Mouse (Mus musculus) midbrain, postnatal 0 days (tissue): ENCODE data around the gene Nphs1. TPM values are rescaled to one million over a fixed set of nuclear protein-coding genes. Genes with fewer than 3 reads are reported as not detected.

Source experiments
- ATAC-seq: fragments of 200-750 bp; cut with Nextera tagmentation; 2 replicates; pipeline ENCODE4 v1.8.0; 2017; ENCODE audit warnings: moderate number of reproducible peaks, mild to moderate bottlenecking, moderate TSS enrichment, moderate library complexity; ENCODE audit not compliant: low FRiP score
- DNase-seq: peaks from one replicate; pipeline ENCODE4 v3.0.0-alpha.2; 2015; ENCODE audit warnings: low spot score
- H3K27ac ChIP-seq: fragments of 300-500 bp; sonication (generic); 2 replicates; pipeline ENCODE4 v1.5.1; 2014; ENCODE audit warnings: low read depth, mild to moderate bottlenecking, low read length, mixed read lengths
- H3K27me3 ChIP-seq: fragments of 300-500 bp; sonication (generic); 2 replicates; pipeline ENCODE4 v1.6.1; 2014; ENCODE audit warnings: low read length, control low read depth, mixed read lengths; ENCODE audit not compliant: insufficient read depth
- H3K36me3 ChIP-seq: fragments of 300-500 bp; sonication (generic); 2 replicates; pipeline ENCODE4 v1.6.1; 2014; ENCODE audit warnings: low read length, control low read depth, mixed read lengths; ENCODE audit not compliant: insufficient read depth
- H3K4me1 ChIP-seq: fragments of 300-500 bp; sonication (generic); 2 replicates; pipeline ENCODE4 v1.6.1; 2014; ENCODE audit warnings: mild to moderate bottlenecking, control low read depth, antibody characterized with exemption, low read length, mixed read lengths; ENCODE audit not compliant: insufficient read depth
- H3K4me2 ChIP-seq: fragments of 300-500 bp; sonication (generic); 2 replicates; pipeline ENCODE4 v1.6.1; 2014; ENCODE audit warnings: low read depth, mild to moderate bottlenecking, low read length, mixed read lengths; ENCODE audit not compliant: poor library complexity, severe bottlenecking
- H3K4me3 ChIP-seq: fragments of 300-500 bp; sonication (generic); 2 replicates; pipeline ENCODE4 v1.5.1; 2014; ENCODE audit warnings: low read depth, mild to moderate bottlenecking, low read length, moderate library complexity
- H3K9ac ChIP-seq: fragments of 300-500 bp; sonication (generic); replicated peaks from 2 replicates; pipeline ENCODE4 v1.6.1; 2014; ENCODE audit warnings: mild to moderate bottlenecking, low read length, moderate library complexity, mixed read lengths; ENCODE audit not compliant: poor library complexity, severe bottlenecking
- H3K9me3 ChIP-seq: fragments of 300-500 bp; sonication (generic); 2 replicates; pipeline ENCODE4 v1.6.1; 2016; ENCODE audit warnings: low read length, control low read depth
- CTCF ChIP-seq: IDR thresholded peaks from 2 replicates; pipeline ENCODE4 v1.5.1; 2016; ENCODE audit warnings: antibody characterized with exemption, mild to moderate bottlenecking
- WGBS: fragments of 180-500 bp; shearing (Covaris S2); extraction: QIAGEN DNeasy Blood & Tissue Kit; methylation state at CpG from one replicate; pipeline ENCODE4 v1.1.7; 2014; 5-methylcytosine and 5-hydroxymethylcytosine counted together
- polyA plus RNA-seq: library from polyadenylated mRNA; unstranded; fragments of >200 nt; fragmentation: Nextera tagmentation; extraction: Ambion mirVana; gene quantifications from 2 replicates; pipeline ENCODE4 v1.2.1, GENCODE M21; 2015
- total RNA-seq: library from RNA; depleted of rRNA; stranded (reverse); fragments of >200 nt; gene quantifications from 2 replicates; pipeline ENCODE4 v1.2.3, GENCODE M21; 2014

The Nphs1 gene
- total and polyA plus RNA-seq, 2 experiments from 2014 or later = 0.11 to 0.33 TPM

DNA sequence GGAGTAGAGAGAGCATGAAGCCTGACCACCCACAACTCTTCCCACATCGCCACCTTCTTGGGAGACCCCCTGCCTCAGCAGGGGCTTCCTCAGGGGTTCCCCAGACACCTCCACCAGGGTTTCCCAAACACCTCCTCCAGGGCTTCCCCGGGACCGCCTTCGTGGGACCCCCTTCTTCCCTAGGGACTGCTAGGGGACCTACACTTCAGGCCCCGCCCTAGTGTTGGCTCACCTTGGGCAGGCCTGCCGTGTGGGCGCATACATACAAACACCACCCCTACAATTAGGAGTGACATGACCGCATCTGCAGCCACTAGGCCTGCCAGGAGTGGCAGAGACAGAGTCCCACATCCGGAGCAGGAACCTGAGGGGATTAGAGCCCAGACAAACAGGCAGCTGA is 40.3 kb upstream of the Nphs1 start:
- Histone ChIP-seq H3K27me3 (no peaks in the 10 kb centered on the region), H3K4me3 (no peak overlapping the region), H3K4me2 (no peak overlapping the region), H3K4me1 (no peaks in the 10 kb centered on the region; the same call in 1 of the 2 replicates), H3K36me3 (no peaks in the 10 kb centered on the region), H3K9me3 (no peaks in the 10 kb centered on the region), H3K27ac (no peak overlapping the region), H3K9ac (no peak overlapping the region)
- DNase-seq = no peak
- WGBS = 77% methylated on average over 9 of the region's 9 CpGs
- ATAC-seq = no peak
- no peak for TF ChIP-seq CTCF

DNA sequence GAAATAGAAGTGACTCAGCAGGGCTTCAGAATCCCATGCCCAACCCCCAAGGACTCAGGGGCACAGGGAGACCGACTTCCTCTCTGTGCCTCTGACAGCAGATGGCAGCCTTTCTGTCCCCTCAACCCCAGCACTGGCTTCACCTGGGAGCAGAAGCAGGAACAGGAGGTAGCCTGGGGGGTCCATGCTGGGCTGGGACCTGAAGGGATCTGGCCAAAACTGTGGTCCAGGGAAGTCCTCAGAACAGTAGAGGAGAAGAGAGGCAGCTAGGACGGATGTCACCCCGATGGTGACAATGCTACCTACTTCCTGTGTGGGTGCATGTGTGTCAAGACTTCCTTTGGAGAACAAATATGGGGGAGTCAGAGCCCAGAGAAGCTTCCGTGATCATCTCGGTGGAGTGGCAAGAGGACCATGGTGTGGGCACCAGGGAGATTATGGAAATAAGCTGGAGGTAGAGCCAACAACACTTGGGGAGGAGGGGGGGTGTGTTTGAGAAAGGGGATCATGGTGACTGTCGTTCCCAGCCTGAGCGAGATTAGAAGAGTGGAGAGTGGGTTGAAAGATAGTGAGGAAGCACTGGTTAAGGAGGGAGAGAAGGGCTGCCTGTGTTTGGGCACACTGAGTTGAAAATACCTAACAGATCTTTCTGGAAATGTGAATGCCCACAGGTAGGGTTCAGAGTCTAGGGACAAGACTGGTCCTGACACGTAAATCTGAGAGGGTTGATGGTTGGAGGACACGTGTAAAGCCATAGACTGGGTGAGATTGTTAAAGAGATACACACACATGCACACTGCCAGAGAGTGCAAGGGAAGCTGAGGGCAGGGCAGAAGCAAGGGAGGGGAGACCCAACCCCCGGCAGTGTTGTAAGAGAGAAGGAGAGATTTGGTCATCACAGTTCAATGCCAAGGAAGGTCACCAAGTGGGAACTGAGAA is 38.3 kb upstream of the Nphs1 start, which contains the start of gene Hcst:
Gene Hcst (minus strand): TSS at position 294 of the 939 bp plus-strand sequence.
- ATAC-seq (no peak), DNase-seq (no peak)
- Histone ChIP-seq H3K36me3 (no peaks in the 10 kb centered on the region), H3K4me3 (no peak within 1 kb of the TSS), H3K4me1 (no peaks in the 10 kb centered on the region; the same call in 1 of the 2 replicates), H3K27ac (no peak within 1 kb of the TSS), H3K4me2 (no peak within 1 kb of the TSS), H3K9me3 (no peaks in the 10 kb centered on the region), H3K27me3 (no peaks in the 10 kb centered on the region), H3K9ac (no peak within 1 kb of the TSS)
- 69% methylated on average over 10 of the region's 10 CpGs for WGBS
- TF ChIP-seq CTCF = no peak

DNA sequence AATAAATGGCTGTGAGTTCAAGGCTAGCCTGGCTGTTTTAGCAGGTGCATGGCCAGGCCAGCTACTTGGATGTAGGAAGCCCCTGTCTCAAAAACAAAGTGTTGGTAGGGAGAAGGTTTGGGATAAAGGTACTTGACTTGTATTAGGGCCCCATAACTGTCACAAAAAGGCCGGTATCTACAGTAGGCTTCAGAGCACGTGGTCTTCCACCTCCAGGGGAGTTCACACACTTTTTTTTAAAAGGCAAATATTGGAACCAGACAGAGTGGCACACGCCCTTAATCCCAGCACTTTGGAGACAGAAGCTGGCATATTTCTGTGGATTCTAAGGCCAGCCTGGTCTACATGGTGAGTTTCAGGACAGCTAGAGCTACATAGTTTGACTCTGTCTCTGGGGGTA is 37.4 kb upstream of the Nphs1 start:
- Histone ChIP-seq H3K4me3 (no peak overlapping the region), H3K9me3 (no peaks in the 10 kb centered on the region), H3K27me3 (no peaks in the 10 kb centered on the region), H3K9ac (no peak overlapping the region), H3K36me3 (peaks cover 7% of the 10 kb centered on the region), H3K4me2 (no peak overlapping the region), H3K4me1 (no peaks in the 10 kb centered on the region; the same call in 1 of the 2 replicates), H3K27ac (no peak overlapping the region)
- TF ChIP-seq CTCF = no peak
- ATAC-seq = no peak
- 88% methylated on average over 3 of the region's 3 CpGs for WGBS
- DNase-seq = no peak

DNA sequence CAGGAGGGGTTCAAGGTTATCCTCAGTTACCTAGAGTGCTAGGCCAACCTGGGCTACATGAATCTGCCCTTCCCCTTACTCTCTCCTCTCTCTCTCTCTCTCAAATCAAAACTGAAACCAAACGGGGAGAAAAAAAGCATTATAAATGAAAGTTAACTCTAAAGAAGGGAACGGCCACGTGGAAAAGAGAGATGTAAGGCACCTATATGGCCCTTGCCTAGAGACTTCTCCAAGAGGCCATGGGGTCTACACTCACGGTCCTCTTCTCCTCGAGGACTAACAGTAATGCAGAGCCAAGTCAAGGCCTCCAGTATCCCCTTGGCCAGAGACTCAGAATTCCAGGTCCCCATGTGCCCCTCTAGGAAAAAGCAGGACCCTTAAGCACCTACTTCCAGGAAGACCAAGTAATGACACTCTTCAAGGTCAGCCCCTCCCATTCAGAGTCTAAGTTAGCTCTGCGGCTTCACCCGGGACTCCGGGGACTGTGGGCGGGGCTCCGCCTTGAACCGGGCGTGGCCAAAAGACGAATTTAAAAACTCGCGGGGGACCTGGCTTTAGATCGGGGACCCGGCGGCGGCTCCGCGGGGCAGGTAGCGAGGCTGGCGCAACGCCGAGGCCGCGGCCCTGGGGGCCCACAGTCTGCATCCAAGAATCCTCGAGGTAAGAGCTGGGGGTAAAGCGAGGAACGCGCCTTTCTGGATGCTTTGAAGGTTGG is 36.8 kb upstream of the Nphs1 start, which contains the start of gene Nfkbid:
Gene Nfkbid (plus strand): TSS at position 558 of the 715 bp plus-strand sequence.
- peak; percentile 26; the same call in 1 of the 2 replicates for ATAC-seq
- 10% methylated on average over 31 of the region's 31 CpGs for WGBS

DNA sequence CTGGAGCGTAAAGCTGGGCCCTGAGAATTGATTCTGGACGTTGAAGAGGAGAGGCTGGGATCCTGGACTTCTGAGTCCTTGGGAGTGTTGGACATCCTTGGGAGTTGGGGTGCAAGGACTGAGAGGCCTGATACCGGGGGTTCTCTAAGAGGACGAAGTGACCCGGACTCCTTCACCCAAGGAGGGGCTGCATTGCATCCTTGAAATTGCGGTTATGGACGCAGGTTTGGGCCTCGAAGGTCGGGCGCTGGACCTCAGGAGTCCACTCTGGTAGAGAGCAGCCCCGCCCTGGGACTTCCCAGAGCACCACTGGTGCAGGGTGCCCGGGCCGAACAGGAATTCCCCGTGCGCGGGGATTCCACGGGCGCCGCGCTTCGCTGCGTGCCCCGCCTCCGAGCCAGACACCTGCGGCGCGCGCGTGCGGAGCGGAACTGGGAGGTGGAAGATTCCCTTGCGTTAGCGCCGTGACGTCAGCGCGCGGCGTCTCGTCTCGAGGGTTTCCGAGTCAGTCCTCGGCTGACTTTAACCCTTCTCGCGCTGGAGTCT is 36.2 kb upstream of the Nphs1 start:
- Histone ChIP-seq H3K4me2 (peak overlapping the region; percentile 81), H3K4me3 (peak overlapping the region; percentile 50), H3K27me3 (no peaks in the 10 kb centered on the region), H3K36me3 (peaks cover 16% of the 10 kb centered on the region), H3K9ac (peak overlapping the region; percentile 69), H3K9me3 (no peaks in the 10 kb centered on the region), H3K4me1 (no peaks in the 10 kb centered on the region; the same call in 1 of the 2 replicates), H3K27ac (peak overlapping the region; percentile 69)
- DNase-seq = peak; percentile 93
- WGBS = under 1% methylated on average over 45 of the region's 45 CpGs
- ATAC-seq = peak; percentile 91
- no peak for TF ChIP-seq CTCF

More for the DNA sequence above, 36.8 kb upstream of the Nphs1 start, which contains the start of gene Nfkbid:
- no peaks in the 10 kb centered on the region for H3K9me3 ChIP-seq
- peak within 1 kb of the TSS; percentile 81 for H3K4me2 ChIP-seq
- no peak for DNase-seq
- peak within 1 kb of the TSS; percentile 69 for H3K9ac ChIP-seq
- H3K27me3 ChIP-seq = no peaks in the 10 kb centered on the region
- no peaks in the 10 kb centered on the region; the same call in 1 of the 2 replicates for H3K4me1 ChIP-seq
- H3K36me3 ChIP-seq = peaks cover 12% of the 10 kb centered on the region
- H3K27ac ChIP-seq = peak within 1 kb of the TSS; percentile 69
- no peak for TF ChIP-seq CTCF
- peak within 1 kb of the TSS; percentile 50 for H3K4me3 ChIP-seq
